Mouse (Mus musculus) cerebellum, adult 9-11 months (tissue): ENCODE measurements around the gene Rcsd1.

Experiments
- DNase-seq: peaks from one replicate; pipeline ENCODE4 v3.0.0; 2022

The Rcsd1 gene

DNA sequence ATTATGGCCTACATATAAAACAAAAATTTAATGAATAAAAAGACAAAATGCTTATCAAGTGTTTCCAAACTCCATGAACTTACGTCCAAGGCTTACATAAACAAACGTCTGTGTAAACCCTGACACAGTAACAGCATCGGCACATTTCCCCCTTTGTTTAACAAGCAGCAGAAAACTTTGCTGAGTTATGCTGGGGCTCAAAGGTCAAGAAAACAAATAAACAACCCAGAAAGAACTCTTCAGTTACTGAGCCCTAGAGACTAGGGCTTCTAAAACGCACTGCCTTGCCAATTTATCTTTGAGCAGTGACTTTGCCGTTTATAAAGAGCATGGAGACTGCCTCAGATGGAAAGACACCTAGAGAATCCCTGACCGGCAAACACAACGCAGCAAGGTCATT lies 92.9 kb downstream of the Rcsd1 start:
- DNase-seq, result no peak

GRCm38 (mm10) chr1:165614793-165615192 lies 94.8 kb downstream of the Rcsd1 start:
- DNase-seq, result no peak

GRCm38 (mm10) chr1:165613926-165614325 lies 95.6 kb downstream of the Rcsd1 start:
- DNase-seq, result no peak

DNA sequence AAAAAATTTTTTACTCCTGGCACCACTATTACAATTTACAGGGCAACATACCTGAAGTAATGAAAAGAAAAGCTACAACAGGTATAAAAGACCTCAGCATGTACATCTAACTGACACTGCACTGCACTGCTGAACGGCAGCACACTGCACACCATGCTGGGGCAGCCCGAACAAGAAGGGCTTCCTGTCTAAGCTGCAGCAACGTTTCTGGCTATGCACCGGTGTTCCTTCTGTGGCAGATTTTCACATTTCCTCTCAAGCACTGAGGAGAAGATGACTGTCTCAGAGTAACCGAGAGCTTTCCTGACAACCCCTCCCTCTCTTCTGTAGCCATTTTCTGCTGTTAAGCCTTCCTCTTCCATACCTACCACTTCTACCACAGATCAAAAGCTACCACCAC lies 96.8 kb downstream of the Rcsd1 start:
- DNase-seq, result no peak

GRCm38 (mm10) chr1:165610321-165610999 lies 99.1 kb downstream of the Rcsd1 start:
- DNase-seq, result no peak

DNA sequence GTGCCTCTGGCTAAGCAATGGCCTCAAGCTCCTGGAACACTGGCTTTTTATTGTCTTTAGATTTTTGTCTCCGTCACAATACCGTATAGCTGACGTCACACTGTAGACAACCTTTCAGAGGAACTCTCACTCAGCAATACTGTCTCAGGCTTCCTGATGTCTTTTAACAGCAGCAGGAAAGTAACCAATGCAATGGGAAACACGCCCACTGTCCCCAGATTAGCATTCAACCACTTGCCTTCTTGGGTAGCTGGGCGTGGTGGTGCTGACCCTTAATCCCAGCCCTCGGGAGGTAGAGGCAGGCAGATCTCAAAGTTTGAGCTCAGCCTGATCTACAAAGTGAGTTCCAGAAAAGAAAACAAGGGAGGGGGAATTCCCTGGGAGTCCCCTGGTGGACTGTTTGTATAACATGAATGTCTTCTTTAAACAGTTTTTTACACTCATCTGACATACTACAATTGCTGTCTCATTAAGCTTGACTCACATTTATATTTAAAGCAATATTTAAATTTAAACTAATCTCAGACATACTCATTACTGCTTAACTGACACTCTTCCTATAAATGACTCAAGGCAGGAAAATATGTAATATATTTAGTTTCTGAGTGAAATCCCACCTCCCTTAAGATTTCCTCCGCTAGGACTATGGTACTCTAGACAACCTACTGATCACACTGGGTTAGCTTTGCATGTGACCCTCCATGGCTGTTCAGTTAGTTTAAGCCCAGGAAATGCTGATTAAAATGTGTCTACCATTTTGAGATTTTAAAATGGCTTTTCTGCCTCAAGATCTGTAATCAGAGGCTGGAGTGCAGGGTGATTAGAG lies 99.8 kb downstream of the Rcsd1 start:
- no peak for DNase-seq

GRCm38 (mm10) chr1:165608904-165609303 lies 100.7 kb downstream of the Rcsd1 start:
- no peak for DNase-seq

DNA sequence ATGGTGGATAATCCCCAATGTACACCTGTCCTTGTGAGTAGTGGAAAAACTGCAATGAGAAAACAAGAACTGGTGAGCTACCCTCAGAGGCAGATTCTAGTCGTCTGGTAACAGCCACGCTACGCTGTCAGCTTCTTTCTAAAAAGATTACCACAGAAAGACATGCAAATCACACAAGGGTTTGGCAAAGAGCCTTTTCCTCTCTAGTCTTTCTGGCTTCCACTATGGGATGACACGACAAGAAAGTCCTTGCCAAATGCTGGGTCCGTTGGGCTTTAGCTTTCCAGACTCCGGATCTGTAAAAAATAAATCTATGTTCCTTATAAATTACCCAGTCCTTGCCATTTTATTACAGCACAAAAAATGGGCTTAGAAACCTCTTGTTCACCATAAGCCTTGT lies 103.8 kb downstream of the Rcsd1 start:
- no peak for DNase-seq

DNA sequence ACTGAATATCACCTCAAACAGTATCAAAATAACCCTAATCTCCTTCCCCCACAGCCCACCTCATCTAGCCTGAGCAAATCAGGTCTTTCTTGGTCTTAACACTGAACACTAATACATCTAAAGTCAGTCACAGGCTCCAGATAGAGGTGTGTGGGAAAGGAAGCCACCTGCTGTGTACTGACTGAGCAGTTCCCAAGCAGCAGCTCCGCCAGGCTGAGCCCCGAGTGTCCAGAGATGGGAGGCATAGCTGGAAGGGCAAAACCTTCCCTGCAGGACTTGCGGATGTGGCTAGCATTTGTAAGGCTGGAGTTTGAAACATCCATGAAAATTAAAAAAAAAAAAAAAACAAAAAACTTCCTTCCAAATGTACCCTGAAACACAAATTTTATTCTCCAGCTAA lies 104.4 kb downstream of the Rcsd1 start:
- no peak for DNase-seq

- no peak for DNase-seq
Observed at GRCm38 (mm10) chr1:165604203-165604602, 105.4 kb downstream of the Rcsd1 start.

GRCm38 (mm10) chr1:165603218-165603617 lies 106.3 kb downstream of the Rcsd1 start:
- DNase-seq, result no peak

DNA sequence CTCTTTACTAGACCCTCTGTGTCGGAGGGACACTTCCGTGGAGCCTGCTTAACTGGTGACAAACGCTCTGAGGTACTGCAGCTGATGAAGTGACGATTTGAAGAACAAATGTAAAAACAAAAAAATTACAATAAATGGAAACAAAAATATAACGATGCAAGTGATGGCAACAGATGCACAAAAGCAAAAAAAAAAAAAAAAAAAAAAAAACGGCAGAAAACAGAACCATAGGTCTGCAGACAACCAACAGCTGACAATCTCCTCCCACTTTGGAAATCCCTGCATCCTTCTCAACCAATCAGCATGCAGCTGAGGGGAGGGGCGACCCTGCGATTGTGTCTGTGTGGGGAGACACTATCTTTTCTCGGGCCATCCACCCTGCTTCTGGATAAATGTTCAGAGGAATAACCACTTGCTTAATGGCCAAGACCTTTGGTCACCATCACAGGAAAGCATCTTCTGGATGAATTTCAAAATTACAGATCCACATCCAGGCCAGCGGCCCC lies 107.7 kb downstream of the Rcsd1 start:
- no peak for DNase-seq
